Mouse (Mus musculus) liver, embryonic 13.5 days (tissue): ENCODE results near the gene Rpusd2. TPM values are rescaled to one million over a fixed set of nuclear protein-coding genes. Genes with fewer than 3 reads are reported as not detected.

ENCODE experiments used
- ATAC-seq: fragments of 200-750 bp; cut with Nextera tagmentation; 2 replicates; pipeline ENCODE4 v1.8.0; 2017; ENCODE audit warnings: low read depth, mild to moderate bottlenecking, moderate number of reproducible peaks, moderate library complexity
- DNase-seq: peaks from one replicate; pipeline ENCODE4 v3.0.0; 2022
- H3K27ac ChIP-seq: fragments of 300-500 bp; sonication (generic); 2 replicates; pipeline ENCODE4 v1.5.1; 2015; ENCODE audit warnings: moderate library complexity, mild to moderate bottlenecking, inconsistent platforms
- H3K27me3 ChIP-seq: fragments of 300-500 bp; sonication (generic); 2 replicates; pipeline ENCODE4 v1.6.1; 2015; ENCODE audit warnings: mild to moderate bottlenecking, inconsistent platforms
- H3K36me3 ChIP-seq: fragments of 300-500 bp; sonication (generic); 2 replicates; pipeline ENCODE4 v1.6.1; 2015; ENCODE audit warnings: mild to moderate bottlenecking, inconsistent platforms
- H3K4me1 ChIP-seq: fragments of 300-500 bp; sonication (generic); replicated peaks from 2 replicates; pipeline ENCODE4 v1.6.1; 2015; ENCODE audit warnings: inconsistent platforms
- H3K4me2 ChIP-seq: fragments of 300-500 bp; sonication (generic); 2 replicates; pipeline ENCODE4 v1.6.1; 2015; ENCODE audit warnings: inconsistent platforms, mild to moderate bottlenecking, moderate library complexity
- H3K4me3 ChIP-seq: fragments of 300-500 bp; sonication (generic); replicated peaks from 2 replicates; pipeline ENCODE4 v1.5.1; 2015; ENCODE audit warnings: mild to moderate bottlenecking, inconsistent platforms
- H3K9ac ChIP-seq: fragments of 300-500 bp; sonication (generic); 2 replicates; pipeline ENCODE4 v1.6.1; 2015; ENCODE audit warnings: mild to moderate bottlenecking, inconsistent platforms
- H3K9me3 ChIP-seq: fragments of 300-500 bp; sonication (generic); replicated peaks from 2 replicates; pipeline ENCODE4 v1.6.1; 2016; ENCODE audit warnings: inconsistent platforms
- WGBS: fragments of 180-500 bp; shearing (Covaris S2); methylation state at CpG from one replicate; pipeline ENCODE4 v1.1.7; 2015; ENCODE audit not compliant: insufficient replicate concordance; 5-methylcytosine and 5-hydroxymethylcytosine counted together
- polyA plus RNA-seq: library from polyadenylated mRNA; unstranded; fragments of >200 nt; fragmentation: Nextera tagmentation; extraction: Ambion mirVana; gene quantifications from 2 replicates; pipeline ENCODE4 v1.2.1, GENCODE M21; 2015

The Rpusd2 gene
- 4.5 and 4.8 TPM in 2 replicates for polyA plus RNA-seq

- DNase-seq (peak; percentile 93), ATAC-seq (peak; percentile 95)
- Histone ChIP-seq H3K36me3 (peaks cover 29% of the 10 kb centered on the region), H3K9ac (peak within 1 kb of the TSS; percentile 92), H3K4me2 (peak within 1 kb of the TSS; percentile 90), H3K4me1 (peaks cover 29% of the 10 kb centered on the region), H3K27ac (peak within 1 kb of the TSS; percentile 85), H3K9me3 (no peaks in the 10 kb centered on the region), H3K27me3 (no peaks in the 10 kb centered on the region), H3K4me3 (peak within 1 kb of the TSS; percentile 98)
- WGBS, result under 1% methylated on average over 49 of the region's 49 CpGs
Measured at GRCm38 (mm10) chr2:119034656-119035396, at the start of gene Rpusd2. Gene Rpusd2, plus strand, starts transcription at chr2:119034790.

GRCm38 (mm10) chr2:118995490-118995889 is 39.1 kb upstream of the Rpusd2 start:
- DNase-seq (no peak), ATAC-seq (no peak)
- Histone ChIP-seq H3K27me3 (peaks cover 54% of the 10 kb centered on the region), H3K4me3 (no peak overlapping the region), H3K4me2 (no peak overlapping the region), H3K9me3 (no peaks in the 10 kb centered on the region), H3K36me3 (no peaks in the 10 kb centered on the region), H3K9ac (no peak overlapping the region), H3K4me1 (peaks cover 7% of the 10 kb centered on the region), H3K27ac (no peak overlapping the region)
- WGBS, result 58% methylated on average over 5 of the region's 5 CpGs

- 48% methylated on average over 16 of the region's 16 CpGs for WGBS
- H3K4me3 ChIP-seq, result no peak overlapping the region
- H3K36me3 ChIP-seq, result no peaks in the 10 kb centered on the region
- peaks cover 57% of the 10 kb centered on the region for H3K27me3 ChIP-seq
- H3K4me2 ChIP-seq, result no peak overlapping the region
- H3K9ac ChIP-seq, result no peak overlapping the region
- ATAC-seq (no peak), DNase-seq (no peak)
- H3K9me3 ChIP-seq, result no peaks in the 10 kb centered on the region
- no peak overlapping the region for H3K27ac ChIP-seq
- H3K4me1 ChIP-seq, result peaks cover 7% of the 10 kb centered on the region
Measured at GRCm38 (mm10) chr2:118995919-118996797, 38.4 kb upstream of the Rpusd2 start.

- Histone ChIP-seq H3K4me1 (peaks cover 7% of the 10 kb centered on the region), H3K27ac (no peak overlapping the region), H3K9ac (no peak overlapping the region), H3K9me3 (no peaks in the 10 kb centered on the region), H3K4me2 (no peak overlapping the region), H3K4me3 (no peak overlapping the region), H3K27me3 (peaks cover 57% of the 10 kb centered on the region), H3K36me3 (no peaks in the 10 kb centered on the region)
- ATAC-seq (no peak), DNase-seq (no peak)
- 54% methylated on average over 1 of the region's 1 CpGs for WGBS
Measured at GRCm38 (mm10) chr2:118996798-118997105, 37.8 kb upstream of the Rpusd2 start.

GRCm38 (mm10) chr2:118998115-118998866 is 36.3 kb upstream of the Rpusd2 start:
- Histone ChIP-seq H3K4me1 (peaks cover 7% of the 10 kb centered on the region), H3K9me3 (no peaks in the 10 kb centered on the region), H3K9ac (no peak overlapping the region), H3K4me3 (no peak overlapping the region), H3K27me3 (peaks cover 55% of the 10 kb centered on the region), H3K27ac (no peak overlapping the region), H3K4me2 (no peak overlapping the region), H3K36me3 (no peaks in the 10 kb centered on the region)
- 53% methylated on average over 6 of the region's 6 CpGs for WGBS
- no peak for DNase-seq
- ATAC-seq, result no peak

- WGBS, result 57% methylated on average over 3 of the region's 3 CpGs
- Histone ChIP-seq H3K4me2 (no peak overlapping the region), H3K4me3 (no peak overlapping the region), H3K27me3 (peaks cover 49% of the 10 kb centered on the region), H3K9me3 (no peaks in the 10 kb centered on the region), H3K27ac (no peak overlapping the region), H3K36me3 (no peaks in the 10 kb centered on the region), H3K4me1 (peaks cover 7% of the 10 kb centered on the region), H3K9ac (no peak overlapping the region)
- ATAC-seq (no peak), DNase-seq (no peak)
Measured at GRCm38 (mm10) chr2:118999025-118999639, 35.5 kb upstream of the Rpusd2 start.

GRCm38 (mm10) chr2:119006886-119007285 is 27.7 kb upstream of the Rpusd2 start:
- H3K4me3 ChIP-seq, result no peak overlapping the region

GRCm38 (mm10) chr2:119009376-119009775 is 25.2 kb upstream of the Rpusd2 start:
- WGBS, result 77% methylated on average over 2 of the region's 2 CpGs
- H3K4me1 ChIP-seq, result no peaks in the 10 kb centered on the region
- H3K9me3 ChIP-seq, result no peaks in the 10 kb centered on the region
- DNase-seq, result no peak
- no peak overlapping the region for H3K9ac ChIP-seq
- H3K4me3 ChIP-seq, result no peak overlapping the region
- no peaks in the 10 kb centered on the region for H3K36me3 ChIP-seq
- ATAC-seq, result no peak
- no peak overlapping the region for H3K4me2 ChIP-seq
- H3K27me3 ChIP-seq, result no peaks in the 10 kb centered on the region
- H3K27ac ChIP-seq, result no peak overlapping the region

More at GRCm38 (mm10) chr2:119006886-119007285, 27.7 kb upstream of the Rpusd2 start:
- WGBS, result 53% methylated on average over 7 of the region's 7 CpGs
- no peaks in the 10 kb centered on the region for H3K4me1 ChIP-seq
- H3K9me3 ChIP-seq, result no peaks in the 10 kb centered on the region
- no peak for DNase-seq
- no peaks in the 10 kb centered on the region for H3K27me3 ChIP-seq
- H3K27ac ChIP-seq, result no peak overlapping the region
- no peak for ATAC-seq
- H3K9ac ChIP-seq, result no peak overlapping the region
- H3K36me3 ChIP-seq, result no peaks in the 10 kb centered on the region
- H3K4me2 ChIP-seq, result no peak overlapping the region

GRCm38 (mm10) chr2:119014989-119015388 is 19.6 kb upstream of the Rpusd2 start:
- WGBS, result 45% methylated on average over 7 of the region's 7 CpGs
- Histone ChIP-seq H3K9me3 (peaks cover 5% of the 10 kb centered on the region), H3K36me3 (peaks cover 21% of the 10 kb centered on the region), H3K4me1 (peaks cover 18% of the 10 kb centered on the region), H3K4me2 (no peak overlapping the region), H3K4me3 (no peak overlapping the region), H3K27ac (no peak overlapping the region), H3K9ac (no peak overlapping the region), H3K27me3 (no peaks in the 10 kb centered on the region)
- ATAC-seq (no peak), DNase-seq (no peak)

- ATAC-seq (no peak), DNase-seq (no peak)
- peaks cover 5% of the 10 kb centered on the region for H3K9me3 ChIP-seq
- peak overlapping the region; percentile 18; the same call in 1 of the 2 replicates for H3K4me2 ChIP-seq
- no peak overlapping the region for H3K27ac ChIP-seq
- 14% methylated on average over 12 of the region's 12 CpGs for WGBS
- H3K27me3 ChIP-seq, result no peaks in the 10 kb centered on the region
- no peak overlapping the region for H3K4me3 ChIP-seq
- peaks cover 18% of the 10 kb centered on the region for H3K4me1 ChIP-seq
- H3K36me3 ChIP-seq, result peaks cover 27% of the 10 kb centered on the region
- no peak overlapping the region for H3K9ac ChIP-seq
Measured at GRCm38 (mm10) chr2:119015604-119016180, 18.9 kb upstream of the Rpusd2 start.
